Mouse (Mus musculus) layer of hippocampus, adult 9-10 months (tissue): ENCODE data around the gene Nacc1.
A peak's percentile ranks its signal among the peaks of the same experiment; 100 is the strongest.
"Not testable (repeated sequence)": the region's sequence is repeated elsewhere in the genome, so short reads cannot be mapped to it uniquely, and the experiment has no call there.

ENCODE experiments used
- DNase-seq: peaks from one replicate; pipeline ENCODE4 v3.0.0; 2022; ENCODE audit warnings: low spot score

Gene Nacc1

DNA sequence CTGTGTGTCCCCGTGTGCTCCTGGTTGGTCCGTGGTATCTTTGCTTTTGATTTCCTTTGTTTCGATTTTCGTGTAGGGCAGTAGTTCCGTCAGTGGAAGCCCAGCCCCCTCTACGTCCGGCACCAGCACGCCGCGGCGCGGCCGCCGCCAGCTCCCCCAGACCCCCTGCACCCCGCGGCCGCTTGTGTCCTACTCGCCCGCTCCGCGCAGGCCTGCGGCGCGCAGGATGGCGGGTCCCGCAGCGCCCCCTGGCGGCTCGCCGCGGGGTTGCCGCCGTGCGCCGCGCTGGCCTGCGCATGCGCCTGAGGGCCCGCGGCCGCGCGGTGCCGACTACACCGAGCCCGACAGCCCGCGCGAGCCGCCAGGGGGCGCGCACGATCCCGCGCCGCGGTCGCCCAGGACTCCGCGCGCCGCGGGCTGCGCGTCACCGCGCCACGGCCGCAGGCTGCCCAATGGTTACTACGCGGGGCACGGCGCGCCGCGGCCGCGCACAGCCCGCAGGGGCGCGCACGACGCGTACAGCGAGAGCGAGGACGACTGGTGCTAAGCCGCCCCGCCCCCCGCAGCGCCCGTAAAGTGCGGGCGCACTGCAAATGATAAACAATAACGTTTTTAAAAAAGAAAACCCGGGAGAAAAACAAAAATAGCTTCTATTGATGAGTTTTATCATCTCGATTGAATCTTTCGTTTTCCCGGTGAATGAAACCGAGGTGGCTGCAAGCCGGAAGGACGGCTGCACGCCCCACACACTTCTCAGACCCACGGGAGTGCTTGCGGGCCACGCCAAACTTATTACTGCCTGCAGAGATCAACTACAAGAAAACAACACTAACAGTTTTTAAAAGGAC lies 48.3 kb downstream of the Nacc1 start:
- peak; percentile 78 for DNase-seq

DNA sequence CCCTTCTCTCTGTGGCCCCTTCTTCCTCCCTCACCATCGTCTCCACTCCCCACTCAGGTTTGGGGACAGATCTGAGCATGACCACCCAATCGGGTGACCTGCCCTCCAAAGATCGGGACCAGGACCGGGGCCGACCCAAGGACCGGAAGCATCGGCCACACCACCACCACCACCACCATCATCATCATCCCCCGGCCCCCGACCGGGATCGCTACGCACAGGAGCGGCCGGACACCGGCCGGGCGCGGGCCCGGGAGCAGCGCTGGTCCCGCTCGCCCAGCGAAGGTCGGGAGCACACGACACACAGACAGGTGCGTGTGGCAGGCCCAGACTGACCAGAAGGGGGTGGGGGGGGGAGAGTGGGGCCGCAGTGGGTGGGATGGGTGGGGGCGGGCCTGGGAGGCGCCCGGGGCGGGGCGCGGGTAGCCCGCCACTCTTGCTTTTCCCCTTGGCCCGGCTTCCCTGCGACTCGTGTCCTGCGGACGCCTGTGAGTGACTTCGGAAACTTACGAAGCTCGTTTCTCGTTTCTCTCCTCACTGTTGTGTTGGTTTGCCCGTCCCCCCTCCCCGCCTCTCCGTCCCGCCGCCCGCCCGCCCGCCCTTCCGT lies 49.0 kb downstream of the Nacc1 start:
- no peak for DNase-seq

DNA sequence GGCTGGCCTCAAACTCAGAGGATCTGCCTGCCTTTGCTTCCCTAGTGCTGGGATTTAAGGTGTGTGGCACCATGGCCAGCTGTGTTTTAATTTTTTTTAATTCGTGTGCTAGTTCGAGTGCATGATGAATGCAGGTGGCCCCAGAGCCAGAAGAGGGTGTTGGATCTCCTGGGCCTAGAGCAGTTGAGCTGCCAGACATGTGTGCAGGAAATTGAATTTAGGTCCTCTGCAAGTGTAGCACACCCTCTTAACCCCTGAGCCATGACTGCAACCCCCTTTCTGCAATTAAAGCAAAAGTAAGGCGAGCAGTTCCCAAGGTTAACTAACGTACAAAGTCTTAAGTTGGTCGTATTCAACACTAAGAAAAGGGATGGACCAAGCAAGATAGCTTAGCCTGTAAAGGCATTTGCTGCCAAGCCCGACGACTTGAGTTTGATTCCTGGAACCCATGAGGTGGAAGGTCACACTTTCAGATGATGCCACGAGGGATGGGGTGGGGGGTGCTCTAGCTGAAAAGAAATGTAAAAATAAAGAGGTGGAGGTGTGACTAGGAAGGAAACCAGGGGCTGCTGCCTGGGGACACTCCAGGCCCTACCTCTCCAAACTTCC lies 49.6 kb downstream of the Nacc1 start:
- no peak for DNase-seq

DNA sequence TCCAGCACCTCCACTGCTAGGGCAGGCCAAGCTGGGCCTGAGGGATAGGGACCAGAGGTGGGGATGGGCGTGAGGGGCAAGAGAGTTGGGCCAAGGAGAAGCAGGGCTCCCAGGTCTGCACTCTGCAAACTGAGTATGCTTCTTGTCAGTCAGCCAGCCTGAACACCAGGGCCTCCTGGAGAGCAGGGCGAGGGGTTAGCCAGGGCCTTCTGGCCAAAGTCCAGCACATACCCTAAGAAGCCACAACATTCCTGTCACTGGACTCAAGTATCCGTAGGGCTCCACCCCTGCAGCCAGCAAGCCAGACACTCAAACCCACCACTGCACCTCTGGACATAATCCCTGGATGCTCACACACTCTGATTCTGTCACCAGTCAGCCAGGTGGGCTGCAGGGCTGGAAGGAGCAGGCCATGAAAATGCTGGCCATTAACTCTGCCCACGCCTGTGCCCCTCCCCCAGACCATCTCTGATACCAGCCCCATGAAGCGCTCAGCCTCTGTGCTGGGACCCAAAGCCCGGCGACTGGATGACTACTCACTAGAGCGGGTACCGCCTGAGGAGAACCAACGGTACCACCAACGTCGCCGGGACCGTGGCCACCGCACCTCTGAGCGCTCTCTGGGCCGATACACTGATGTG lies 51.5 kb downstream of the Nacc1 start:
- no peak for DNase-seq

DNA sequence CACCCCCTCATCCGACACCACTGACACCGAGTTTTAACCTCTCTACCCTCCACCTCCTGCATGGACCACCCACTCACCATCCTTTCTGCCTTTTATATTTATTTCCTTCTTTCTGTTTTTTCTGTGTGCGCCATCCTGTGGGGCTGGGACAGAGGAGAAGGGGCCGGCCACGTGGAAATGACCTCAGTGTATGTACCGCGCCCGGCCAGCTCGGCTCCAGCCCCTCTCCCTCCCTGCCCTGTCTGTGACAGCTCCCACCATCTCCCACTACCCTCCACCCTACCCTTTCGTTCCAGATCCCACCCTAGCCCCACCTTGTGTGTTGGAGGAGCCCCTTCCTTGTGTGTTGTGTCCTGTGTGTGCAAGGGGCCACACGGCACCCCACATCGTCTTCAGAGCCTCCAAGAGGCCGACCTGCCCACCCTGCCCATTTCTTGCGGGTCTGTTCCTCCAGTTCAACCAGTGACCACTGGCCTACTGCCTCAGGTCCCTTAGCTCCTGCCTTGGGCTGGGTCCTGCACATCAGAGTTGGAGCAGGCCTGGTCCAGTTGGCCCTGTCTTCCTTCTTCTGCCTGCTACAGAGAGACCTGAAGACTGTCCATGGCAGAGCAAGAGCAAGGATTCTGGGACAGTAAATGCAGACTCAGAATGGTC lies 52.1 kb downstream of the Nacc1 start:
- DNase-seq, result no peak

DNA sequence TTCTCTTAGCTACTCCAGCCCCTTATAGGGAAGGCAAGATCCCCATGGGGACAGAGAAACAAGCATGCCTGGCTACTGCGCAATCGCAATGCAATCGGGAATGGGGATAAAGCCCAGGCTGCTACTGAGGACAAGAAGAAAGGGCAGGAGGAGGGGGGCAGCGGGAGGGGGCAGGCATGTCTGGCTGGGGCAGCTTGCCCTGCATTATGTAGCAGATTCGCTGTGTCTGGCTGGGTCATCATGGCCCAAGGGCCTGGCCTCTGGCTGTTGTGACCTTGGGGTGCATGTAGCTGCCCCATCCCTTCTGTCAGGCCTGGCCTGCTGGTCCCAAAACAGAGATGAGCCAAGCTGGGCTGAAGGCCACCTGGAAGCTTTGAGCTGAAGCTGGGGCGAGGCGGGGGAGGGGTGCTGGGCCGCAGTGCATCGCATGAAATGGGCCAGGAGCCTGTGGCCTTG lies 52.8 kb downstream of the Nacc1 start:
- no peak for DNase-seq

DNA sequence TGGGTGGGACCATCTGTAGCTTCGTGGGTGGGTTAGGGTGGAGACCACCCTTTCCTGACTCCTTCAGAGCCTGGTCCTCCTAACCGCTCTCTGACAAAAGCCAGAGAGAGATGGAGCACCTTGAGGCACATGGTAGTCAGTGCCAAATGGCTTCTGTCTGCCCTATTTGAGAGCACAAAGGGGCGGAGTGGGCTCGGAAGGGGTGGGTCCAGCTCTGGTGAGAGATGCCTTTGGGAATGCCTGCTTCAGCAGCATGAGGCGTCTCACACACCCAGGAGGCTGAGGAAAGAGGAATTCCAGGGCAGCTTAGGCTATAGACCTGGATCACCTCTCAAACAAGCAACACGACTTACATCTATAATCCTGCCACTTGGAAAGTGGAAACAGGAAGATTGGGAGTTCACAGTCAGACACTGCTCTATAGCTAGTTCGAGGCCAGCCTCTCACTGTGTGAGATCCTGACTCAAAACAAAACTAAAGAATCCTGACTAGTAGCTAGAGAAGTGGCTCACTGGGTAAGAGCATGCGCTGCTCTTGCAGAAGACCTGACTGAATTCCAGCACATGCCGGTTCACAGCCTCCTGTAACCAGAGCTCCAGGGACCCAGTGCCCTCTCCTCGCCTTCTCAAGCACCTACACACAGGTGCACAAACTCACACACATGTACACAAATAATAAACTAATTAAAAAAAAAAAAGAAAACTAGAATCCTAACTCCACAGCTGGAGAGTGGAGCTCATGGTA lies 53.6 kb downstream of the Nacc1 start:
- no peak for DNase-seq

DNA sequence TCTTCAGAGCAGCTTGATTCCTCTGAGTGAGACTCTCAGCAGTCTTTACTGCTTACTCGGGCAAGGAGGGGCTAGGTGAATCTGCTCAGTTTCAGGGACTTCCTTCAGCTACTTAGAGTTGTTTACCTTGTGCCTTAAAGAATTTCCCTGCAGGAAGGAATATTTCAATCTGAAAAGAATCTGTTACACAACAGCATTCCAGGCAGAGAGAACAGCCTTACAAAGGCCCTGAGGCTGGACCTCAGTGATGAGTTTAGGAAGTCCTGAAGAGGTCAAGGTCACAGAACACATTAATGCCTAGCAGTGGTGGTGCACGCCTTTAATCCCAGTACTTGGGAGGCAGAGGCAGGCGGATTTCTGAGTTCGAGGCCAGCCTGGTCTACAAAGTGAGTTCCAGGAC lies 55.8 kb downstream of the Nacc1 start:
- no peak for DNase-seq

DNA sequence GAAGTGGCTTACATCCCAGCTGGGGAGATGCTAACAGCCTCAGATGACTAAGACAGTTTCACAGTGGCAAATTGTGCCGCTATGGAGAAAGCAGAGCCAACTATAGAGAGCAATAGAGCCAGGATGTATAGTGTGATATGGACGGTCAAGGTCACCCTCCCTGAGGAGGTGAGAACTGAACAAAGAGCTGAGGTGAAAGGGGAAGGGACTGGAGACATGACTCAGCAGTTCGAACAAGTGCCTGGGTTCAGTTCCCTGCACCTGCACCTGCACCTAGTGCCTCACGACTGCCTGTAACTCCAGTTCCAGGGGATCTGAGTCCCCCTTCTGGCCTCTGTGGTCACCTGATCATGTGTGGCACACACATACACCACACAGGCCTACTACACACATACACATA lies 57.5 kb downstream of the Nacc1 start:
- no peak for DNase-seq

DNA sequence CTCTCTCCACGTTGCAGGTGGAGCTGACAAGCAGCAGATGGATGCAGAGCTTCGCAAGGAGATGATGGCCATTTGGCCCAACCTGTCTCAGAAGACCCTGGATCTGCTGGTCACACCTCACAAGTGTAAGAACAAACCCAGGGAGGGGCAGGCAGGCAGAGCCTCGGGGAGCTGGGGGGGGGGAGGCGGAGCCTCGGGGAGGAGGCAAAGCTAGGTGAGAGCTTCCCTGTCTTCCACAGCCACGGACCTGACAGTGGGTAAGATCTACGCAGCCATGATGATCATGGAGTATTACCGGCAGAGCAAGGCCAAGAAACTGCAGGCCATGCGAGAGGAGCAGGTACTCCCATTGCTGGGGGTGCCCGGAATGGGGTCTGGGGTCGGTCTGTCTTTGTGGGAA lies 58.1 kb downstream of the Nacc1 start:
- no peak for DNase-seq

DNA sequence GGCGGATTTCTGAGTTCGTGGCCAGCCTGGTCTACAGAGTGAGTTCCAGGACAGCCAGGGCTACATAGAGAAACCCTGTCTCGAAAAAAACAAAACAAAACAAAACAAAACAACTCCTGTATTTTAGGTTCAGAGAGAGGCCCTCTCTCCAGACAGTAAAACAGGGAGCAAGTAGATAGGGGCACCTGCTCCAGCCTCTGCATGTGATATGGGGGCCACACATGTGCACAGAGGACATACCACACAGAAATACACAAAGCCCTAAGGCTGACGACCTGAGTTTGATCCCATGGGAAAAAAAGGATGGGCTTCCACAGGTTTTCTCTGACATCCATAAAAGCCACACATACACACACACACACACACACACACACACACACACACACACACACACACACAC lies 64.2 kb downstream of the Nacc1 start:
- not testable (repeated sequence) for DNase-seq

DNA sequence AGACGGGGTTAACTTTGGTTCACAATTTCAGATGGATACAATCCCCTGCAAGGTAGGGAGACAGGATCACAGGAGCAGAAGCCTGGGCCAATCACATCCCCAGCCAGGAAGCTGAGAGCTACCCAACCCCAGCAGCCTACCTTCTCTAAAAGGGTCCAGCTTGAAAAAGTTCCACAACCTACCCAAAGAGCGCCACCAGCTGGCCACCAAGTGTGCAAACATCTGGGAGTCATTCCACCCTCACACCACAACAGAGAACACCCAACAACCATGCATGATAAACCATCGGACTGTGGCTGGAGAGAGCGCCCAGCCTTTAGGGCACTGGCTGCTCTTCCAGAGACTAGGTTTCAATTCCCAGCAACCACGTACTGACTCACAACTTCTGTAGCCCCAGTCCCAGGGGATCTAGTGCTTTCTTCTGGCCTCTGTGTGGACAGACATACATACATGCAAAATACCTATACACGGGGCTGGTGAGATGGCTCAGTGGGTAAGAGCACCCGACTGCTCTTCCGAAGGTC lies 66.5 kb downstream of the Nacc1 start:
- no peak for DNase-seq
